Mouse (Mus musculus) MEL (cell line): ENCODE results near the gene Cmpk2.
"Not testable (repeated sequence)": the region's sequence is repeated elsewhere in the genome, so short reads cannot be mapped to it uniquely, and the experiment has no call there.

Source experiments
- CTCF ChIP-seq, 3 experiments: IDR thresholded peaks in 2 of 3; conservative IDR thresholded peaks in 1 of 3; 2 replicates each; pipeline ENCODE4 v1.5.1; 2011 to 2012; ENCODE audit warnings: low read length in 3 of 3, low read depth in 2 of 3, mild to moderate bottlenecking in 2 of 3, improper control_type of control experiment in 1 of 3, inconsistent platforms in 1 of 3, mixed read lengths in 1 of 3, moderate library complexity in 1 of 3; ENCODE audit not compliant: control insufficient read depth in 1 of 3, insufficient read depth in 1 of 3, poor library complexity in 1 of 3, severe bottlenecking in 1 of 3
- EP300 ChIP-seq, 2 experiments: IDR thresholded peaks; 2 replicates each; pipeline ENCODE4 v1.6.1; 2011; ENCODE audit warnings: improper control_type of control experiment in 2 of 2, low read length in 2 of 2, low read depth in 1 of 2, mild to moderate bottlenecking in 1 of 2
- KAT2A ChIP-seq: conservative IDR thresholded peaks from 2 replicates; pipeline ENCODE4 v1.6.1; 2012; ENCODE audit warnings: low read depth, low read length, improper control_type of control experiment, inconsistent platforms
- MAX ChIP-seq: IDR thresholded peaks from 2 replicates; pipeline ENCODE4 v1.6.1; 2011; ENCODE audit warnings: low read length, improper control_type of control experiment
- POLR2A ChIP-seq, 2 experiments: IDR thresholded peaks; 2 replicates each; pipeline ENCODE4 v1.6.1; 2011 to 2012; ENCODE audit warnings: low read length in 2 of 2, mild to moderate bottlenecking in 2 of 2, control low read depth in 1 of 2, improper control_type of control experiment in 1 of 2, low read depth in 1 of 2, moderate library complexity in 1 of 2; ENCODE audit not compliant: control insufficient read depth in 1 of 2, insufficient read depth in 1 of 2, poor library complexity in 1 of 2
- RAD21 ChIP-seq: IDR thresholded peaks from 2 replicates; pipeline ENCODE4 v1.6.1; 2011; ENCODE audit warnings: mild to moderate bottlenecking, low read depth, low read length, improper control_type of control experiment
- TAL1 ChIP-seq: IDR thresholded peaks from 2 replicates; pipeline ENCODE4 v1.6.1; 2012; ENCODE audit warnings: mild to moderate bottlenecking, inconsistent platforms, low read length, moderate library complexity, mixed read lengths
- TCF12 ChIP-seq: IDR thresholded peaks from 2 replicates; pipeline ENCODE4 v1.6.1; 2014; ENCODE audit warnings: low read depth, mild to moderate bottlenecking, inconsistent platforms, low read length, improper control_type of control experiment, moderate library complexity
- ZNF384 ChIP-seq: IDR thresholded peaks from 2 replicates; pipeline ENCODE4 v1.6.1; 2012; ENCODE audit warnings: low read depth, mild to moderate bottlenecking, inconsistent platforms, low read length, improper control_type of control experiment

DNA sequence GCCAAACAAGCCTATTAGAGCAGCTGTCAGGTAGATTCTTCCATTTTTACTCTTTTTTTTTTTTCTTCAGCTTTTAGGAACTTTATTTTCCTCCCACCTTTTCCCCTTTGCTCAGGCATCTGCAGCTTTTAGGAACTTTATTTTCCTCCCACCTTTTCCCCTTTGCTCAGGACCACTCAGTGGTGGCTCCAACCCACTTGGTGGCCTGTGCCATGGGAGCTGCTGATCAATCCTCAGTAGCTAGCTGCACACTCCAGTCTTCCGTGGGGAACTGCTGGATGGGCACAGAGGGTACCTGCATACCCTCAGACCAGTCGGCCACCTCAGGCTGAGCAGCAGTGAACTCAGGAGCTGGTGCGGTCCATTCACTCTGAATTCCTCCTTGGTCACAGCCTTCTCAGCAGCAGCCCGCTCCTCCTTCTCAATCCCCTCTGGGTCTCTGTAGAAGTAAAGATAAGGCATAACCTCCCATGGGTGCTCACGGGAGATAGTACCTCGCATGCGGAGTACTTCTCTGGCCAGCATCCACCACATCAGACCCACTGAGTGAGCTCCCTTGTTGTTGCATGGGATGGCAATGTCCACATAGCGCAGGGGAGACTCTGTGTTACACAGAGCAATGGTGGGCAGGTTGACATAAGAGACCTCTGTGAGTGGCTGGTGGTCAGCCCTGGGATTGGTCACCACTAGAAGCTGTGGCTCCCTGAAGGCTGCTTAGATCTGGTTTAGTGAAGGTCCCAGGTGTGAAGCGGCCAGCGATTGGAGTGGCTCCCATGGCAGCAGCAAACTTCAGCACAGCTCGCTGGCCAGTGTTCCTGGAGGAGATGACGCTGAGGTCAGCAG, 17.0 kb downstream of the Cmpk2 start:
- not testable (repeated sequence) for TF ChIP-seq CTCF (IDR thresholded peaks at IDR 0.05 in 2 of 3, conservative IDR thresholded peaks at IDR 0.05 in 1 of 3; ENCODE audit: control insufficient read depth in 1 of 3, insufficient read depth in 1 of 3, low read depth in 2 of 3, low read length in 3 of 3, poor library complexity in 1 of 3, severe bottlenecking in 1 of 3); POLR2A (IDR thresholded peaks at IDR 0.05; ENCODE audit: control insufficient read depth in 1 of 2, insufficient read depth in 1 of 2, low read depth in 1 of 2, low read length in 2 of 2, poor library complexity in 1 of 2); RAD21; KAT2A; MAX; ZNF384; EP300 (IDR thresholded peaks at IDR 0.05; ENCODE audit: low read depth in 1 of 2, low read length in 2 of 2); TAL1; TCF12
